Mouse (Mus musculus) MEL (cell line): ENCODE measurements around the gene Apc2.

Experiments
- CTCF ChIP-seq, 3 experiments: IDR thresholded peaks in 2 of 3; conservative IDR thresholded peaks in 1 of 3; 2 replicates each; pipeline ENCODE4 v1.5.1; 2011 to 2012; ENCODE audit warnings: low read length in 3 of 3, low read depth in 2 of 3, mild to moderate bottlenecking in 2 of 3, improper control_type of control experiment in 1 of 3, inconsistent platforms in 1 of 3, mixed read lengths in 1 of 3, moderate library complexity in 1 of 3; ENCODE audit not compliant: control insufficient read depth in 1 of 3, insufficient read depth in 1 of 3, poor library complexity in 1 of 3, severe bottlenecking in 1 of 3
- MAFK ChIP-seq: IDR thresholded peaks from 2 replicates; pipeline ENCODE4 v1.6.1; 2011; ENCODE audit warnings: low read depth, mild to moderate bottlenecking, low read length, improper control_type of control experiment, borderline replicate concordance
- POLR2AphosphoS5 ChIP-seq: IDR thresholded peaks from 2 replicates; pipeline ENCODE4 v1.6.1; 2012; ENCODE audit warnings: low read depth, borderline replicate concordance, mild to moderate bottlenecking, inconsistent platforms, low read length, moderate library complexity, mixed read lengths
- USF1 ChIP-seq: IDR thresholded peaks from 2 replicates; pipeline ENCODE4 v1.6.1; 2014; ENCODE audit warnings: low read depth, mild to moderate bottlenecking, inconsistent platforms, low read length, improper control_type of control experiment, moderate library complexity

- TF ChIP-seq USF1 (no peak), MAFK (no peak), CTCF (IDR thresholded peaks at IDR 0.05 in 2 of 3, conservative IDR thresholded peaks at IDR 0.05 in 1 of 3; ENCODE audit: control insufficient read depth in 1 of 3, insufficient read depth in 1 of 3, low read depth in 2 of 3, low read length in 3 of 3, poor library complexity in 1 of 3, severe bottlenecking in 1 of 3) (peak in 2 of 3 experiments; percentile 6 to 19; a peak in 2 of 6 replicates), POLR2AphosphoS5 (no peak)
Measured at GRCm38 (mm10) chr10:80293325-80293724, 2.5 kb upstream of the Apc2 start.
